Mouse (Mus musculus) stomach, postnatal 0 days (tissue): ENCODE results near the gene Gm2431.

Experiments used
- CTCF ChIP-seq: IDR thresholded peaks from 2 replicates; pipeline ENCODE4 v1.5.1; 2016; ENCODE audit warnings: antibody characterized with exemption, low read depth, mild to moderate bottlenecking, moderate library complexity
- EP300 ChIP-seq: optimal IDR thresholded peaks from 2 replicates; pipeline ENCODE3; 2016; ENCODE audit warnings: antibody characterized with exemption

DNA sequence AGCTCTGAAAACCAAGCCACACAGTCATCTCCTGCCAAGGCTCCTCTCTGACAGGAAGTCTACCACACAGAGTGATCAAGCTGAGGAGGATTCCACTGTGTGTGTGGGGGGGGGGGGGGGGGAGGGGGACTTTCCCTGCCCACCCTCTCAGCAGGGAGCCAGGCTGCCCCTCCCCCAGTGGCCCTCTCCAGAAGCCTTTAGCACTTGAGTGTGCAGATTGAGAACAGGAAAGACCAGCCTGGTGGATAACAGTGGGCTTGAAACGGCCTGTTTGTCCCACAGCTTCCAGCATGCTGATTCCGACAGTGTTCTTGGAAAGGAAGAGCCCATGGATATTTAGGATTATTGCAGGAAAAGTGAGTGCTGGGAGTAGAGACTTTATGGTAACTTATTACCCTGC is 33.6 kb downstream of the Gm2431 start:
- no peak for TF ChIP-seq EP300
- TF ChIP-seq CTCF, result no peak
